Mouse (Mus musculus) erythroblast, adult 5-6 weeks (primary cell): ENCODE results near the gene Prss43. TPM values are rescaled to one million over a fixed set of nuclear protein-coding genes. Genes with fewer than 3 reads are reported as not detected.

ENCODE experiments used
- ATAC-seq: replicated peaks from 2 replicates; pipeline ENCODE4 v1.8.0; 2016; ENCODE audit warnings: moderate number of reproducible peaks, mild to moderate bottlenecking, moderate TSS enrichment, inconsistent platforms; ENCODE audit not compliant: poor library complexity, low FRiP score, severe bottlenecking
- total RNA-seq, 2 experiments: library from RNA; stranded (forward) in 1 of 2; stranded (reverse) in 1 of 2; fragments of 150-400 nt in 1 of 2; fragments of 200-764, 138-1000 nt in 1 of 2; gene quantifications; 2 replicates each; pipeline versions ENCODE4 v1.2.3 to v1.2.4; 2015 to 2017; ENCODE audit warnings: low replicate concordance in 2 of 2

Prss43 gene
- total RNA-seq, 2 experiments from 2014 or later: not detected

GRCm38 (mm10) chr9:110880772-110881171 lies 54.3 kb downstream of the Prss43 start:
- no peak for ATAC-seq

Other genes with a start within 250 kb of the Prss43 start
- 2.3 and 2.9 TPM in 2 replicates for gene Nradd, start 202.2 kb upstream of the Prss43 start, total RNA-seq (2015; ENCODE audit: low replicate concordance)
- gene Nradd, start 202.2 kb upstream of the Prss43 start, total RNA-seq (2017; ENCODE audit: low replicate concordance): 1.1 TPM in 1 of 2 replicates, not detected in the other
- 6.9 and 15.6 TPM in 2 replicates for gene Nbeal2, start 172.5 kb upstream of the Prss43 start, total RNA-seq (2015; ENCODE audit: low replicate concordance)
- gene Nbeal2, start 172.5 kb upstream of the Prss43 start, total RNA-seq (2017; ENCODE audit: low replicate concordance): 12.0 and 12.4 TPM in 2 replicates
- gene Ccdc12, start 170.2 kb upstream of the Prss43 start, total RNA-seq (2015; ENCODE audit: low replicate concordance): 14.0 and 58.5 TPM in 2 replicates
- 20.8 and 29.3 TPM in 2 replicates for gene Ccdc12, start 170.2 kb upstream of the Prss43 start, total RNA-seq (2017; ENCODE audit: low replicate concordance)
- gene Myl3, start 84.8 kb upstream of the Prss43 start, total RNA-seq (2015; ENCODE audit: low replicate concordance): not detected in 2 replicates
- not detected in 2 replicates for gene Myl3, start 84.8 kb upstream of the Prss43 start, total RNA-seq (2017; ENCODE audit: low replicate concordance)
- gene Pth1r, start 79.5 kb upstream of the Prss43 start, total RNA-seq (2015; ENCODE audit: low replicate concordance): not detected in 2 replicates
- gene Pth1r, start 79.5 kb upstream of the Prss43 start, total RNA-seq (2017; ENCODE audit: low replicate concordance): not detected in 2 replicates
- not detected in 2 replicates for gene Prss42, start 28.5 kb upstream of the Prss43 start, total RNA-seq (2015; ENCODE audit: low replicate concordance)
- not detected in 2 replicates for gene Prss42, start 28.5 kb upstream of the Prss43 start, total RNA-seq (2017; ENCODE audit: low replicate concordance)
- not detected in 2 replicates for gene Prss44, start 12.7 kb upstream of the Prss43 start, total RNA-seq (2015; ENCODE audit: low replicate concordance)
- not detected in 2 replicates for gene Prss44, start 12.7 kb upstream of the Prss43 start, total RNA-seq (2017; ENCODE audit: low replicate concordance)
- gene Prss45, start 7.9 kb downstream of the Prss43 start, total RNA-seq (2015; ENCODE audit: low replicate concordance): not detected in 2 replicates
- not detected in 2 replicates for gene Prss45, start 7.9 kb downstream of the Prss43 start, total RNA-seq (2017; ENCODE audit: low replicate concordance)
- gene Prss46, start 17.8 kb downstream of the Prss43 start, total RNA-seq (2015; ENCODE audit: low replicate concordance): not detected in 2 replicates
- gene Prss46, start 17.8 kb downstream of the Prss43 start, total RNA-seq (2017; ENCODE audit: low replicate concordance): not detected in 2 replicates
- gene Prss50, start 31.3 kb downstream of the Prss43 start, total RNA-seq (2015; ENCODE audit: low replicate concordance): 7.7 TPM in 1 of 2 replicates, not detected in the other
- not detected in 2 replicates for gene Prss50, start 31.3 kb downstream of the Prss43 start, total RNA-seq (2017; ENCODE audit: low replicate concordance)
- gene Als2cl, start 53.2 kb downstream of the Prss43 start, total RNA-seq (2015; ENCODE audit: low replicate concordance): 0.63 TPM in 1 of 2 replicates, not detected in the other
- not detected in 2 replicates for gene Als2cl, start 53.2 kb downstream of the Prss43 start, total RNA-seq (2017; ENCODE audit: low replicate concordance)
- not detected in 2 replicates for gene Tmie, start 53.4 kb downstream of the Prss43 start, total RNA-seq (2015; ENCODE audit: low replicate concordance)
- not detected in 2 replicates for gene Tmie, start 53.4 kb downstream of the Prss43 start, total RNA-seq (2017; ENCODE audit: low replicate concordance)
- not detected in 2 replicates for gene Fam240a, start 90.2 kb downstream of the Prss43 start, total RNA-seq (2015; ENCODE audit: low replicate concordance)
- gene Fam240a, start 90.2 kb downstream of the Prss43 start, total RNA-seq (2017; ENCODE audit: low replicate concordance): not detected in 2 replicates
- not detected in 2 replicates for gene Tdgf1, start 119.5 kb downstream of the Prss43 start, total RNA-seq (2015; ENCODE audit: low replicate concordance)
- gene Tdgf1, start 119.5 kb downstream of the Prss43 start, total RNA-seq (2017; ENCODE audit: low replicate concordance): not detected in 2 replicates
- gene Lrrc2, start 124.9 kb downstream of the Prss43 start, total RNA-seq (2015; ENCODE audit: low replicate concordance): not detected in 2 replicates
- 0.42 TPM in 1 of 2 replicates, not detected in the other for gene Lrrc2, start 124.9 kb downstream of the Prss43 start, total RNA-seq (2017; ENCODE audit: low replicate concordance)
- gene Rtp3, start 163.9 kb downstream of the Prss43 start, total RNA-seq (2015; ENCODE audit: low replicate concordance): not detected in 2 replicates
- gene Rtp3, start 163.9 kb downstream of the Prss43 start, total RNA-seq (2017; ENCODE audit: low replicate concordance): not detected in 2 replicates
- 948 and 1,023 TPM in 2 replicates for gene Ltf, start 192.6 kb downstream of the Prss43 start, total RNA-seq (2015; ENCODE audit: low replicate concordance)
- gene Ltf, start 192.6 kb downstream of the Prss43 start, total RNA-seq (2017; ENCODE audit: low replicate concordance): 738 and 893 TPM in 2 replicates
- gene Ccrl2, start 230.8 kb downstream of the Prss43 start, total RNA-seq (2015; ENCODE audit: low replicate concordance): 32.7 and 39.5 TPM in 2 replicates
- gene Ccrl2, start 230.8 kb downstream of the Prss43 start, total RNA-seq (2017; ENCODE audit: low replicate concordance): 43.8 and 65.4 TPM in 2 replicates